Mouse (Mus musculus) layer of hippocampus, adult 8-10 months (tissue): ENCODE data around the gene Lhx6. TPM values are rescaled to one million over a fixed set of nuclear protein-coding genes. Genes with fewer than 3 reads are reported as not detected.

ENCODE experiments used
- DNase-seq, 2 experiments: peaks; one replicate each; pipeline ENCODE4 v3.0.0; 2022; ENCODE audit warnings: low spot score in 2 of 2
- total RNA-seq, 4 experiments: library from RNA; stranded (reverse); gene quantifications; 2 replicates each; pipeline ENCODE4 v1.2.4; 2022

Gene Lhx6
- total RNA-seq, 4 experiments from 2014 or later = 14.8 to 19.9 (median 17.0) TPM

GRCm38 (mm10) chr2:36039297-36039985 lies 65.8 kb downstream of the Lhx6 start:
- no peak for DNase-seq

- no peak for DNase-seq
These were observed 69.7 kb downstream of the Lhx6 start for GRCm38 (mm10) chr2:36035413-36036081.

- no peak for DNase-seq
These were observed 70.3 kb downstream of the Lhx6 start for GRCm38 (mm10) chr2:36034898-36035297.

GRCm38 (mm10) chr2:36033966-36034365 lies 71.2 kb downstream of the Lhx6 start:
- no peak for DNase-seq

- DNase-seq = no peak
These were observed 72.3 kb downstream of the Lhx6 start for GRCm38 (mm10) chr2:36032884-36033283.

Other genes with a start within 250 kb of the Lhx6 start
- gene Ttll11, start 125.5 kb downstream of the Lhx6 start, total RNA-seq = 10 to 100 TPM; 33.4 to 40.3 (median 38.6) TPM
- 100 to 1,000 TPM; 174 to 193 (median 178) TPM for gene Ndufa8, start 56.0 kb downstream of the Lhx6 start, total RNA-seq
- gene Morn5, start 56.0 kb downstream of the Lhx6 start, total RNA-seq = 1 to 10 TPM; 1.1 to 3.3 (median 1.6) TPM
- 10 to 100 TPM; 17.2 to 22.8 (median 18.8) TPM for gene Mrrf, start 31.0 kb upstream of the Lhx6 start, total RNA-seq
- gene Rbm18, start 31.4 kb upstream of the Lhx6 start, total RNA-seq = 10 to 100 TPM; 42.3 to 52.2 (median 45.6) TPM
- gene Ptgs1, start 125.0 kb upstream of the Lhx6 start, total RNA-seq = 10 to 100 TPM; 15.0 to 33.0 (median 25.0) TPM